Mouse (Mus musculus): Measurements from ENCODE around the gene Rpp38. TPM values are rescaled to one million over a fixed set of nuclear protein-coding genes. Genes with fewer than 3 reads are reported as not detected.

The Rpp38 gene
- polyA plus RNA-seq (2012; rRNA removed), result 9.1 and 13.1 TPM in 2 replicates

DNA sequence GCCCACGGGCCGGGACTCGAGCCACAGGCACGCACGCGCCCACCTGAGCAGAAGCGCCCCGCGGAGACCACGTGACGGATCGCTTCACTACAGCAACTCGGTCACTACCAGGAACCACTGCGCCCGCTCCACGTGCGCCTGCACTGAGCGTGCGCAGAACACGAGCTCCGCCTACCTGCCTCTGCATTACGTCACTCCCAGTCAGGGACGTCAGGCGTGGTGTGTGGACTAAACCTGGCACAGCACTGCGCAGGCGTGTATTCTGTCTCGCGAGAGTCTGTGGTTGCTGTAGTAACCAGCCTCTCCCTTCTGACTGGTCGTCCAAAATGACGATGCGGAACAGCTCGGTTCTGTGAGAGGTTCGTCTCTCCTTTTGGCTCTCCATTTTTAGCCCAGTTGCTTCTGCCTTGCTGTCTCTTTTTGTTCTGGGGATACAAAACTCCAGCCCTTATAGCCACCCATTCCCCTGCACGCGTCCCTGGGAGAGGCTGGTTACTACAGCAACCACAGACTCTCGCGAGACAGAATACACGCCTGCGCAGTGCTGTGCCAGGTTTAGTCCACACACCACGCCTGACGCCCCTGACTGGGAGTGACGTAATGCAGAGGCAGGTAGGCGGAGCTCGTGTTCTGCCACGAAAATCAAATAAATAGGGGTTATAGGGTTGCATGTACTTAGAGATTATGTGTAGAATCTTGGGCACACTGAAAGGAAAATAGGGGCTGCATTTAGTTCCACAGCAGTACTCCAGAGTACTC is at the start of gene Rpp38:
Gene Rpp38, minus strand, starts transcription at position 160 of the 759 bp plus-strand sequence.
- TF ChIP-seq POLR2A (IDR thresholded peaks at IDR 0.05; ENCODE audit: borderline replicate concordance, extremely low read depth, insufficient read depth, insufficient read length, poor library complexity, severe bottlenecking) (peak; percentile 68; the same call in 1 of the 2 replicates), CTCF (IDR thresholded peaks at IDR 0.05; ENCODE audit: borderline replicate concordance, extremely low read depth, insufficient read depth, insufficient read length) (no peak)
- DNase-seq (ENCODE audit: low read depth), result peak; percentile 99

DNA sequence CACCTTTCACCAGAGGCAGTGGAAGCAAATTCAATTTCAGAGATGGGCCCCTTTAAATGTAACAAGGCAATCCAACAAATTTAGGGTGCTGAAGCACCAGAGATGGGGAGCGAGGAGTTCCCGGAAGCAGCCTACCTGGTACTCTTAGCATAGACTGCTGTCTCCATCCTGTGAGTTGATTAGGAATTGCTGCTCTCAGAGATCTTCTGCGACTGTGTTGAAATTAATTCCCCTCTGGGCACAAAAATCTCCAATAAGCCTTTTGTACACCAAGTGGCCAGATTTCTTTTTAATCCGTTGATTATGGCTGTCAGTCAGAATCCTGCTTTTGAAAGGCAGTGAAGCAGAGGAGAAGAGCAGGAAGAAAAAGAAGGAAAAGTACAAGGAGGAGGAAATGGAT is 32.7 kb upstream of the Rpp38 start:
- TF ChIP-seq CTCF (IDR thresholded peaks at IDR 0.05; ENCODE audit: borderline replicate concordance, extremely low read depth, insufficient read depth, insufficient read length) (no peak), POLR2A (IDR thresholded peaks at IDR 0.05; ENCODE audit: borderline replicate concordance, extremely low read depth, insufficient read depth, insufficient read length, poor library complexity, severe bottlenecking) (no peak)
- peak; percentile 30 for DNase-seq (ENCODE audit: low read depth)

DNA sequence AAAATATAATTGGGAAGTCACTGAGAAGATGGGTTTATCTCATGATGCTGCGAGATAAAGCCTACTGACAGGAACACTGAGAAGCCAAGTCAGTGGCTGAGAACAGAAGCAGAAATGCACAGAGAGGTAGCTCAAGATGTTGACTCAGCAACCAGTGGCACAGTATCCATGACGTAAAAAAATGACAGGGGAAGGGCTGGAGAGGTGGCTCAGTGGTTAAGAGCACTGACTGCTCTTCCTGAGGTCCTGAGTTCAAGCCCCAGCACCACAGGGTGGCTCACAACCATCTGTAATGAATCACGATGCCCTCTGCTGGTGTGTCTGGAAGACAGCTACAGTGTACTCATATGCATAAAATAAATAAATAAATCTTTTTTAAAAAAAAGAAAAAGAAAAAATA is 28.6 kb upstream of the Rpp38 start:
- TF ChIP-seq CTCF (IDR thresholded peaks at IDR 0.05; ENCODE audit: borderline replicate concordance, extremely low read depth, insufficient read depth, insufficient read length) (no peak), POLR2A (IDR thresholded peaks at IDR 0.05; ENCODE audit: borderline replicate concordance, extremely low read depth, insufficient read depth, insufficient read length, poor library complexity, severe bottlenecking) (no peak)

DNA sequence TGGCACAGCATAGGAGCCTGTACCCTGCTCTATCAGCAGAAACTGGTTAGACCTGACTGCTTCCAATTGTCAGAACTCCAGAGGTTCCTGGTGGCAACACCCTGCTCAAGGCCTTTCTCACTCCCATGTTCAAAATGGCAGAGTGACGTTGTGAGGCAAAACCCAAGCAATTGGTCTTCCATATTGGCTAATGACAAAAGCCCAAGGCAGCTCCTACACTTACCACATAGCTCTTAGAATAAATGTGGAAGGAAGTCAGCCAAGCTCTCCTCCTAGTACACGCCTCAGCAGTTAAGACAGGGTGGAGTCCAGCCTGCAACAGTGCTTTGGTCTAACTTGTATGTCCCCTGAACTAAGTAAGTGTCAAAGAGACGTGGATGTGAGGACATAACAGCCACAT is 25.4 kb upstream of the Rpp38 start:
- DNase-seq (ENCODE audit: low read depth), result no peak
- TF ChIP-seq CTCF (IDR thresholded peaks at IDR 0.05; ENCODE audit: borderline replicate concordance, extremely low read depth, insufficient read depth, insufficient read length) (no peak), POLR2A (IDR thresholded peaks at IDR 0.05; ENCODE audit: borderline replicate concordance, extremely low read depth, insufficient read depth, insufficient read length, poor library complexity, severe bottlenecking) (no peak)

More for the DNA sequence above, 28.6 kb upstream of the Rpp38 start:
- DNase-seq (ENCODE audit: low read depth), result no peak

DNA sequence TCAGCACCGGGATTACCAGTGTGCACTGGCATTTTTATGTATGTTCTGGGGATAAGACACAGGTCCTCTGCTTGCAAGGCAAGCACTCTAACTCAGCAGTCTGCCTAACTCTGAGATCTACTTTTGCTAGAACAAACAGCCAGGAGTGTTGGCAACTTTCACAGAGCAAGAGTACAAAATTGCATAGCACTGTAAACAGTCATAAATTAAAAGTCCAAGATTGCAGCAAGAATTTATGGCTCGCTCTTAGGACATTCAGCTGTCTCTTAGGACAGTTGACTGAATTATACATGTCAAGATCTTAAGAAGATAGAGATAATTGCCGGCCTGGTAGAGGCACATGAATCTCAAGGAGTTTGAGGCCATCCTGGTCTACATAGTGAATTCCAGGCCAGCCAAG is 23.9 kb upstream of the Rpp38 start:
- no peak for DNase-seq (ENCODE audit: low read depth)
- TF ChIP-seq POLR2A (IDR thresholded peaks at IDR 0.05; ENCODE audit: borderline replicate concordance, extremely low read depth, insufficient read depth, insufficient read length, poor library complexity, severe bottlenecking) (no peak), CTCF (IDR thresholded peaks at IDR 0.05; ENCODE audit: borderline replicate concordance, extremely low read depth, insufficient read depth, insufficient read length) (no peak)

DNA sequence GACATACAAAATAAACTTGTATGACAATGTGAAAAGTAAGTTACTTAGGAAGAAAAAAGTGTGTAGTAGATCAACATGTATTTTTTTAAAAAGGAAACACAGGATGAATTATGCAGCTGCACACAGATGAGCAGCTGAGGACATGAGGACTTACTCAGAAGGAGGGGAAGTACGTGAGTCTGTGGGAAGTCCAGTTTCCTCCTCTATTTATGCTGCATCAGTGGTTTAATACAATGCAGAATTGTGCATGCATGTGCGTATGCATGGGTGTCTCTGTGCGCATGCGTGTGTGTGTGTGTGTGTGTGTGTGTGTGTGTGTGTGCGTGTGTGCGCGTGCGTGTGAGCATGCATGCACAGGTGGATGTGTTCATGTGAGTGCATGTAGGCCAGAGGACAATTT is 23.4 kb upstream of the Rpp38 start:
- TF ChIP-seq CTCF (IDR thresholded peaks at IDR 0.05; ENCODE audit: borderline replicate concordance, extremely low read depth, insufficient read depth, insufficient read length) (no peak), POLR2A (IDR thresholded peaks at IDR 0.05; ENCODE audit: borderline replicate concordance, extremely low read depth, insufficient read depth, insufficient read length, poor library complexity, severe bottlenecking) (no peak)
- no peak for DNase-seq (ENCODE audit: low read depth)

DNA sequence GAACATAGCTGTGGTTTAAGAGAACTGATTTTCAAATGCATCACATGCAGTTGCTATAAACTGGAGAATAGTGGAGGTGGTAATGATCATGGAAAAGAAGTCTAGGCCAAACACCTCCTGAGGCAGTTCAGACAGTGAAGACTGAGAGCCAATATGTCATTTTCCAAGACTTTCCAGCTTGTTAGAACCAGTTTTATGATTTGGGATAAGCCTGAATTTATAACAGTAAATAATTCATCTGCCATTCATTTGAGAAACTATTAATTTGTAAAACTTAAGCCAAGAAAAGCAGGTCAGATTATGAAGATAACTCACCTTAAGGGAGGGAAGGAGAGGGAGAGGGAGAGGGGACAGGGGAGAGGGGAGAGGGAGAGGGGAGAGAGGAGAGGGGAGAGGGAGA is 20.7 kb upstream of the Rpp38 start:
- no peak for DNase-seq (ENCODE audit: low read depth)
- TF ChIP-seq CTCF (IDR thresholded peaks at IDR 0.05; ENCODE audit: borderline replicate concordance, extremely low read depth, insufficient read depth, insufficient read length) (no peak), POLR2A (IDR thresholded peaks at IDR 0.05; ENCODE audit: borderline replicate concordance, extremely low read depth, insufficient read depth, insufficient read length, poor library complexity, severe bottlenecking) (no peak)

DNA sequence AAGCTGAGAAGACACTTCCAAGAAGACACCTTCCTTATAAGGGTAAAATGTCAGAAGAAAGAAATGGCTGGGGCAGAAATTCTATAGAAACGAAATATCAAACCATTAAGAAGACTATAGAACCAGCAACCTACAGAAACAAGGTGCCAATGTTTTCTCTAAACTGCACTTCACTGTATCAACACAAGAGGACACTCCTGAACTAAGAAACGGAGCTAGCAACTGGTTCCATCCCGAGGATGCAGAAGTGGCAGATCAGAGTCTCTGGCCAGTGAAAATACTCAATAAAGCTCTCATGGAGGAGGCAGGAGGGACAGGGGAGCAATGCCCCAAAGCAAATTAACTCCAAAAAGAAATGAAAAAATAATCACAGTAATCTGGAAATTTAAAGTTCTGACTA is 16.5 kb upstream of the Rpp38 start:
- DNase-seq (ENCODE audit: low read depth), result peak; percentile 70
- TF ChIP-seq CTCF (IDR thresholded peaks at IDR 0.05; ENCODE audit: borderline replicate concordance, extremely low read depth, insufficient read depth, insufficient read length), result peak; percentile 66; the same call in 1 of the 2 replicates
- TF ChIP-seq POLR2A (IDR thresholded peaks at IDR 0.05; ENCODE audit: borderline replicate concordance, extremely low read depth, insufficient read depth, insufficient read length, poor library complexity, severe bottlenecking), result no peak

DNA sequence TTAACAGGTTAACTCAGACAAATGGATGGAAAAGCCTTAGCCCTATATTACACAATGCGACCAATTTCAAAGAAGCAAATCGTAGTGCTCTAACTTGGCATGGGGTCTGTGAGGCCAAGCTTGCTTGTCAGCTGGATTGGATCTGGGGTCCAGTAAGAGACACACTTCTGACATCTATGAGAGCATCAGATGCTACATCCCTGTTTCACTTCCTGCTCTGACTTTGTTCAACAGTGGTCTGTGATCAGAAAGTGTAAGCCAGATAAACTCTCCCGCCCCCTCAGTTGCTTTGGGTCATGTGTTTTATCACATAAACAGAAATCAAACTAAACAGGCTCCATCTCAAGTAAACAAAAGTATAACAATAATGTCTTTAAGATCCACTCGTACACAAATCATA is 16.0 kb upstream of the Rpp38 start:
- TF ChIP-seq POLR2A (IDR thresholded peaks at IDR 0.05; ENCODE audit: borderline replicate concordance, extremely low read depth, insufficient read depth, insufficient read length, poor library complexity, severe bottlenecking) (no peak), CTCF (IDR thresholded peaks at IDR 0.05; ENCODE audit: borderline replicate concordance, extremely low read depth, insufficient read depth, insufficient read length) (no peak)
- no peak for DNase-seq (ENCODE audit: low read depth)

DNA sequence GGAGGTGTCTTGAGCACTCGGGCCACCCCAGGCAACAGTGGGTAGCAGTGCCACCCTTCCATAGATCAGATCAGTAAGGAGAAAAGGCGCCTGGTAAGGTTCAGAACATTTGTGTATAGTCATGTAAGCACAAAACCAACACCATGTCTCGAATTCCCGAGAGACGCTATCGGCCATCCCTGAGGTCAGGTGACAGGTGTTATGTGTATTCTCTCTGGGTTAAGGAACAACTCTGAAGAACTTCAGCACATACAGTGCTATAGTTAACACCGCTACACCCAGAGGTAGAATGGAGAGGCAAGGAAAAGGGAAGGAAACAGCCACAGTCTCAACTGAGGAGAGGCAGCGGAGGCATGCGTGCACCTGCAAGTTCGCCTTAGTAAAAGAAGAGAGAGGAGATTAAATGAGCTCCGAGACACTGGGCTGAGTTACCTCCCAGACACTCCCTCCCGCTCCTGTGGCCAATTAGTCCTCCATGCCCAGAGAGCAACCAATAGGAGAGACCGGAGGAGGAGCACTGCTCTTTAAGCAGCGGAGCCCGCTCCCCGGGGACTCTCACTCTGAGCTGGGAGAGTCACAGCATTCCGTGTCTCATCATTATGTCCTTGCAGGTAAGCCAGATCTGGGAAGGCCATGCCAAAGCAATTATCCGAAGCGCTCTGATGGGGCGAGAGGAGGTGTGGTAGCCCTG is 3.3 kb upstream of the Rpp38 start, which contains the start of gene Acbd7:
Gene Acbd7, plus strand, starts transcription at position 558 of the 691 bp plus-strand sequence.
- peak; percentile 84 for DNase-seq (ENCODE audit: low read depth)

DNA sequence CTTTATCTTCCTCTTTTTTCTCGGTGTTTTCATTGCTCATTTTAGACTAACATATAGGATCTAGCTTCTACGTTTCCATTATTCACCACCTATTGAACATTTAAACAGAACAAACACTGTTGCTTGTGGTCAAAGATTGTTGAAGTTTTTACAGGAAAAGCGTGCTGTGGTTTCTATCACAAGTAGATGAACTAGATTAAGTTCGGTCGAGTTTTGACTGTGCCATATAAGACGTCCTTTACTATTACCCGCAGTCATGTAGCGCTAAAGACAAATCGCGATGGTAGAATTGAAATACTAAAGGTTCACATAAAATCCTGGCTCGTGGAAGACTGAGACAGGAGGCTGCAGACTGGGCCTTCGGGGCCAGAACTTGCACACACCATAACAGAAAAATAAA is 1.3 kb upstream of the Rpp38 start:
- TF ChIP-seq CTCF (IDR thresholded peaks at IDR 0.05; ENCODE audit: borderline replicate concordance, extremely low read depth, insufficient read depth, insufficient read length), result no peak
- no peak for TF ChIP-seq POLR2A (IDR thresholded peaks at IDR 0.05; ENCODE audit: borderline replicate concordance, extremely low read depth, insufficient read depth, insufficient read length, poor library complexity, severe bottlenecking)
- DNase-seq (ENCODE audit: low read depth), result no peak

More for the DNA sequence above, 3.3 kb upstream of the Rpp38 start, which contains the start of gene Acbd7:
- TF ChIP-seq POLR2A (IDR thresholded peaks at IDR 0.05; ENCODE audit: borderline replicate concordance, extremely low read depth, insufficient read depth, insufficient read length, poor library complexity, severe bottlenecking) (no peak), CTCF (IDR thresholded peaks at IDR 0.05; ENCODE audit: borderline replicate concordance, extremely low read depth, insufficient read depth, insufficient read length) (no peak)

Data from brain, embryonic 14.5 days (tissue).